Mouse (Mus musculus) E14TG2a.4 (cell line): ENCODE data around the gene Pdzd2.

Source experiments
- CTCF ChIP-seq: conservative IDR thresholded peaks from 2 replicates; pipeline ENCODE4 v1.5.1; 2014; ENCODE audit warnings: low read length
- NANOG ChIP-seq: IDR thresholded peaks from 2 replicates; pipeline ENCODE4 v1.6.1; 2014; ENCODE audit warnings: borderline replicate concordance, low read length, mixed read lengths
- POU5F1 ChIP-seq: IDR thresholded peaks from 2 replicates; pipeline ENCODE4 v1.6.1; 2014; ENCODE audit warnings: low read length, borderline replicate concordance

DNA sequence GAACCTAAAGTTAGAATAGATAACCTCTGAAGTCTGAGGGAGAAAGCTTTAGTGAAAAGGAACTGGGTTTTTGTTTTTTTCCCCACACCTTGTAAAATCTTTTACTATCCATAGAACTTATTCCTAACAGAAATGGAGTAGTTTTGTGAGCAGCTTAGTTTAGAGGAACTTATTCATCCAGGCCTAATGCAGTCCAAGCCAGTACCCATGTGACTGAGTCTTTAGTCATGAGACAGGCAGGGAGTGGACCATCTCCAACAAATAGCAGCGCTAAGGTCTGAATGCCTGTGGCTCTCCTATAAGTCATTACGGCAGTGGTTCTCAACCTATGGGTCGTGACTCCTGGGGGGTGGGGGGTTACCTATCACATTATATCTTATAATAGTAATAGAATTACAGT lies 22.3 kb downstream of the Pdzd2 start:
- TF ChIP-seq CTCF (no peak), NANOG (no peak), POU5F1 (no peak)
